Mouse (Mus musculus) kidney, embryonic 14.5 days (tissue): ENCODE measurements at regions not wholly inside any gene's neighbourhood (a gene's known extent, or its start where the extent isn't known, plus 50 kb on each side); places are given as distances from the start of the nearest gene placed in this dataset.

Source experiments
- ATAC-seq: fragments of 200-750 bp; cut with Nextera tagmentation; 2 replicates; pipeline ENCODE4 v1.8.0; 2017; ENCODE audit warnings: moderate number of reproducible peaks, mild to moderate bottlenecking, moderate TSS enrichment, moderate library complexity; ENCODE audit not compliant: low FRiP score, low TSS enrichment
- H3K27ac ChIP-seq: fragments of 300-500 bp; sonication (generic); 2 replicates; pipeline ENCODE4 v1.5.1; 2014; ENCODE audit warnings: low read depth, mild to moderate bottlenecking, low read length, moderate library complexity, mixed read lengths
- H3K27me3 ChIP-seq: fragments of 300-500 bp; sonication (generic); 2 replicates; pipeline ENCODE4 v1.6.1; 2014; ENCODE audit warnings: mild to moderate bottlenecking, low read length; ENCODE audit not compliant: control insufficient read depth, insufficient read depth
- H3K36me3 ChIP-seq: fragments of 300-500 bp; sonication (generic); 2 replicates; pipeline ENCODE4 v1.6.1; 2014; ENCODE audit warnings: low read length, mixed read lengths; ENCODE audit not compliant: control insufficient read depth, insufficient read depth
- H3K4me1 ChIP-seq: fragments of 300-500 bp; sonication (generic); 2 replicates; pipeline ENCODE4 v1.6.1; 2014; ENCODE audit warnings: low read length, mixed read lengths; ENCODE audit not compliant: control insufficient read depth, insufficient read depth
- H3K4me2 ChIP-seq: fragments of 300-500 bp; sonication (generic); replicated peaks from 2 replicates; pipeline ENCODE4 v1.6.1; 2014; ENCODE audit warnings: low read depth, mild to moderate bottlenecking, low read length
- H3K4me3 ChIP-seq: fragments of 300-500 bp; sonication (generic); 2 replicates; pipeline ENCODE4 v1.5.1; 2014; ENCODE audit warnings: mild to moderate bottlenecking, low read length
- H3K9ac ChIP-seq: fragments of 300-500 bp; sonication (generic); 2 replicates; pipeline ENCODE4 v1.6.1; 2014; ENCODE audit warnings: low read depth, mild to moderate bottlenecking, low read length, moderate library complexity
- H3K9me3 ChIP-seq: fragments of 300-500 bp; sonication (generic); 2 replicates; pipeline ENCODE4 v1.6.1; 2016; ENCODE audit warnings: low read length; ENCODE audit not compliant: control insufficient read depth
- WGBS: fragments of 180-500 bp; shearing (Covaris S2); extraction: QIAGEN DNeasy Blood & Tissue Kit; methylation state at CpG from one replicate; pipeline ENCODE4 v1.1.7; 2014; 5-methylcytosine and 5-hydroxymethylcytosine counted together

GRCm38 (mm10) chr9:91227673-91228440 is 134.4 kb upstream of the Zic4 start:
- no peaks in the 10 kb centered on the region for H3K9me3 ChIP-seq
- H3K4me2 ChIP-seq = no peak overlapping the region
- no peaks in the 10 kb centered on the region for H3K36me3 ChIP-seq
- no peak for ATAC-seq
- H3K4me1 ChIP-seq = no peaks in the 10 kb centered on the region
- H3K4me3 ChIP-seq = no peak overlapping the region
- H3K9ac ChIP-seq = no peak overlapping the region
- no peak overlapping the region for H3K27ac ChIP-seq
- 38% methylated on average over 10 of the region's 10 CpGs for WGBS
- H3K27me3 ChIP-seq = no peaks in the 10 kb centered on the region

DNA sequence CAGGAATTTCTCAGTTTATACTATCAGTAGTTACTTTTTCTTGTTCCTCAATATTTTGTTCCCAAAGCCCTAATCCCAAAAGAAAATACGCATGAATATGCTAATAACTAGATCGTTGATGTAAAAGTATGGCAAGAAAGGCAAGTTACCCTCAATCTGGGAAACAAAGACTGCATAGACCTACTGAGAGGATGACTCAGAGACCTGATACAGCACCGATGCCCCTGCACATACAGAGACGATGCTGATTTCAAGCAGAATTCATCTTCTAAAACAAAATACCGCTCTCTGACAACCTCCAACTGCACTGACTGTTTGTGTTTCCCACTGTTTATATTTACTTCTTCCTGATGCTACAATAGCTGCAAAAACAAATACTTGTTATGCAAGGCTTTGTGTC is 133.7 kb upstream of the Zic4 start:
- no peaks in the 10 kb centered on the region for H3K27me3 ChIP-seq
- 78% methylated on average over 5 of the region's 5 CpGs for WGBS
- no peak overlapping the region for H3K27ac ChIP-seq
- H3K4me2 ChIP-seq = no peak overlapping the region
- H3K4me1 ChIP-seq = no peaks in the 10 kb centered on the region
- no peak overlapping the region for H3K9ac ChIP-seq
- H3K9me3 ChIP-seq = no peaks in the 10 kb centered on the region
- ATAC-seq = no peak
- no peak overlapping the region for H3K4me3 ChIP-seq
- no peaks in the 10 kb centered on the region for H3K36me3 ChIP-seq

GRCm38 (mm10) chr9:91253886-91254285 is 108.3 kb upstream of the Zic4 start:
- 84% methylated on average over 1 of the region's 1 CpGs for WGBS
- no peak overlapping the region for H3K4me2 ChIP-seq
- no peaks in the 10 kb centered on the region for H3K9me3 ChIP-seq
- no peak overlapping the region for H3K4me3 ChIP-seq
- H3K27ac ChIP-seq = no peak overlapping the region
- ATAC-seq = no peak
- H3K9ac ChIP-seq = no peak overlapping the region
- H3K36me3 ChIP-seq = no peaks in the 10 kb centered on the region
- no peaks in the 10 kb centered on the region for H3K4me1 ChIP-seq
- no peaks in the 10 kb centered on the region for H3K27me3 ChIP-seq

- no peaks in the 10 kb centered on the region for H3K36me3 ChIP-seq
- ATAC-seq = no peak
- no peak overlapping the region for H3K27ac ChIP-seq
- no peaks in the 10 kb centered on the region for H3K9me3 ChIP-seq
- H3K4me2 ChIP-seq = no peak overlapping the region
- H3K4me3 ChIP-seq = no peak overlapping the region
- no peak overlapping the region for H3K9ac ChIP-seq
- WGBS = 67% methylated on average over 3 of the region's 3 CpGs
- H3K4me1 ChIP-seq = no peaks in the 10 kb centered on the region
- no peaks in the 10 kb centered on the region for H3K27me3 ChIP-seq
Observed at GRCm38 (mm10) chr9:91291340-91291739, 70.9 kb upstream of the Zic4 start.
